Mouse (Mus musculus): ENCODE results near the gene Bcam. TPM values are rescaled to one million over a fixed set of nuclear protein-coding genes. Genes with fewer than 3 reads are reported as not detected.

Bcam gene
- total RNA-seq, 4 experiments from 2014 or later: 16.7 to 24.4 (median 18.0) TPM

DNA sequence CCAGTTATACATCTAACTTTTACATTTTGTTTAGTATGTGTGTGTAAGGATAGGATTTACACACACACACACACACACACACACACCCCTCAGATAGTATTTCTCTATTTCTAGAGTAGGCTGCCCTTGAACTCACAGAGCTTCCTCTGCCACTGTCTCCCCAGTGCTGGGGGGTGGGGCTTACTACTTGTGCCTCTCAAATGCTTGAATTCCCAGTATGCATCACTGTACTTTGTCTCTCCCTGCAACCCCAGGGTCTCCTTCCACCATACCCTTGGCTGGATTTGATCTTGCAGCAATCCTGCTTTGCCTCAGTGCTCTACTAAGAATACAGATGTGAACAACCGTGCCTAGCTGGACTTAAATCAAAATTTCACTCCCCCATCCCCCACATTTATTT, 16.8 kb downstream of the Bcam start:
- DNase-seq (ENCODE audit: low spot score in 2 of 2): no peak

GRCm38 (mm10) chr7:19753587-19753986, 17.2 kb downstream of the Bcam start:
- DNase-seq (ENCODE audit: low spot score in 2 of 2): no peak

- no peak for DNase-seq (ENCODE audit: low spot score in 2 of 2)
Observed at GRCm38 (mm10) chr7:19752652-19753051, 18.2 kb downstream of the Bcam start.

GRCm38 (mm10) chr7:19751070-19751383, 19.8 kb downstream of the Bcam start:
- DNase-seq (ENCODE audit: low spot score in 2 of 2): no peak

GRCm38 (mm10) chr7:19750217-19751069, 20.4 kb downstream of the Bcam start, which contains the start of gene Nectin2:
TSS of gene Nectin2 (minus strand) at chr7:19750483.
- DNase-seq (ENCODE audit: low spot score in 2 of 2): peak; percentile 83 to 85

DNA sequence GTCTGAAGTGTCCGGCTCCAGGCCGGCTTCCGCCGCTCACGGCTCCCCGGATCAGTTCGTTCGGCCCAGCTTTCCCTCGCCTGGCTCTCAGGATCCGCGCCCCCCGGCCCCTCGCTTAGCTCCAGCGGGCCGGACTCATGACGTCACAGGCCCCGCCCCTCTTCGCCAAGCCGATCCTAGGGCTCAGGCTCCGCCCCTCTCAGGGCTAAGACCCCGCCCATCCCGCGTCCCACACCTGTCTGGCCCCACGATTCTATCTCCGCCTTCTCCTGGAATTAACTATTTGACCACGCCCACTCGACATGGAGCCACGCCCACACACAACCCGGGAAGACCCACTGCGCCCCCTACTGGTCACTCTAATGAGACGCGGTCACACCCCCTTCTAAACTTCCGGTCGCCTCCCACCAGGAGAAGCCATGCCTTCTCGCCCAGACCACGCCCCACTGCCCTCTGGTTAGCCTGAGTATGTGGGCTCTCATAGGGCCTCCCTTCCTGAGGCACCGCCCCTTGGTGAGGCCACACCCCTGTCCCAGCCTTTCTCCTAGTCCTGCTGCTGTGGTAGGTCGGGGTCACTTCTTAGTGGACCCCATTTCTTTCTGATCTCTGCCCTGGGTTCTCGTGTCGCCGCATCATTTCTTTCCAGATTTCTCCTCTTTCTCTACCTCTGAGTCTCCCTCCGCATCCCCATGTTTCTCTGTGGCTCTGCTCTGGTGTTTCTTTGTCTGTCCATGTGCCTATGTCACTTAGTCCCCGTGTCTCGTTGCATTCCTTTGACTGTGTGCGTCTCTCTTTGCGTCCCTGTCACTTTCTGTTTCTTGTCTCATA, 21.2 kb downstream of the Bcam start:
- DNase-seq (ENCODE audit: low spot score in 2 of 2): peak; percentile 95 to 96

DNA sequence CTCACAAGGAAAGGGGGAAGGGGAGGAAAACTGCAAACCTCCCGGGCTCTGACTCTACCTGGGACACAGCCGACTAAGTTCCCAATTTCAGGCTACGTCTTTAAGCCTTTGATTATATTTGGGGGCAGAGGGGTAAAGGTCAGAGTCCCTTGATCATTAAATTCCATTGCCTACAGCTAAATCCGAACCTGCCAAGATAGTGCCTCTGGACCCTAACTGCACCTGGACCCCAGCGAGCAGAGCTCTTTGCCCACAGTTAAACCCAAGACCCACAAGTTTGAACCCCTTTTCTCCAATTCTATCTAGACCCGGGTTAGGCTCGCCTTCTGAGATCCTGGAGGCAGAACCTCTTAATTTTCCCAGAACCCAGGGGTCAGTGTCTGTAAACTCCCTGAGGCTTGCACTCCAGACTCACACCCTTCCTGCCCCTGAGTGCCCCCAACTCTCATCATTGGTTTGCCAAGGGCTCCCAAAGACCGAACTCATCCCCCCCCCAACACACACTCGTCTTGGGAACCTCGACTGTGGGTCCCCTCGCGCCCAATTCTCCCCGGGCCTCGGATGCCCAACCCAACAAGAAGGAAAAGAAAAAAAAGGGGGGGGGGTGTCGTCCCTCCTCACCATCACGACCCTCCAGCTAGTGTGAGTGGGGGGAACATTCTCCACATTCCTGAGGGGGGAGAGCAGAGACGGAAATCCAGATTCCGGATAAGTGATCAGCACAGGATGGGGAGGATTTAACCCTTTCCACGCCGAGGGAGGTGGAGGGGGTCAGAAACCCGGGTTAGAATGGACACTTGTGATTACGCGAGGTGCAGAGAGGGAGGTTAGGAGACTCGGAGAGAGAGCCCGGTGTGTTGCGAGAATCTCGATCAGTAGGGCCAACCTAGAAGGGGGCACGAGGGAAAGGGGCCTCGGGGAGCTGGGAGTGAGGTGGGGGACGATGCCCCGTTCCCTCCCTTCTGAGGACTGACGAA, 22.3 kb downstream of the Bcam start:
- no peak for DNase-seq (ENCODE audit: low spot score in 2 of 2)

DNA sequence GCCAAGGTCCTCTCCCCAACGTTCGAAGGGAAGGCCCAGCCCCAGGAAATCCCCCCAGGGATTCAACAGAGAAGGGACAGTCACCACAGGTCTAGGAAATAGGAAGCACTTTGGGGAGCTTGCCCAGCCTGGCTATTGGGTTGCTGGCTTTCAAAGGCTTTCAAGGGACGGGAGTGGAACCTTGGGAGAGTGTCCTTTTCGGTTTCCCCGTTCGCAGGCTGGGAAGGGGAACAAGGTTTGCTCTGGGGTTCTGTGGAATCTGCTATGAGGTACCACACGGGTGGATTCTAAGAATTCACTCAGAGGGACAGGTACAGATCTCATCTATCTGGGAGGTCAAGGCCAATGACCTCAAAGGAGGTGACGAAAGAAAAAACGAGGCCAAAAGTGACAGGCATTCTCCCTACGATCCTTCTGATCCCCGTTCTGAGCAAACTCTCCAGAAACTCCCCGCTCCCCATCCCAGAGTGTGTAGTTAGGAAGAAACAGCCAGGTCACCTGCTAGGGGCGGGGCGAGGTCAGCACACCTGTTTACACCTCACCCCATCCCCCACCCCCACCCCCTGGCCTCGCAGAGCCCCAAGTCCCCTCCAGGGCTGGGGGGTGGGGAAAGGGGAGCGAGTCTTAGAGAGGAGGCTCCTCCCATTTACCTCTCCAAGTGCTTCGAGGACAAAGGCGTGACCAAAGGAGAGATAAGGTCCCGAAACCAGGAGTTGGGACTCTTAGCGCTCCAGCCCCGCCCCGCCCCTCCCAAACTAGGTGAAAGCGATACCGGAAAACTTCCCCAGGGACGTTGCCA, 23.2 kb downstream of the Bcam start:
- no peak for DNase-seq (ENCODE audit: low spot score in 2 of 2)

DNA sequence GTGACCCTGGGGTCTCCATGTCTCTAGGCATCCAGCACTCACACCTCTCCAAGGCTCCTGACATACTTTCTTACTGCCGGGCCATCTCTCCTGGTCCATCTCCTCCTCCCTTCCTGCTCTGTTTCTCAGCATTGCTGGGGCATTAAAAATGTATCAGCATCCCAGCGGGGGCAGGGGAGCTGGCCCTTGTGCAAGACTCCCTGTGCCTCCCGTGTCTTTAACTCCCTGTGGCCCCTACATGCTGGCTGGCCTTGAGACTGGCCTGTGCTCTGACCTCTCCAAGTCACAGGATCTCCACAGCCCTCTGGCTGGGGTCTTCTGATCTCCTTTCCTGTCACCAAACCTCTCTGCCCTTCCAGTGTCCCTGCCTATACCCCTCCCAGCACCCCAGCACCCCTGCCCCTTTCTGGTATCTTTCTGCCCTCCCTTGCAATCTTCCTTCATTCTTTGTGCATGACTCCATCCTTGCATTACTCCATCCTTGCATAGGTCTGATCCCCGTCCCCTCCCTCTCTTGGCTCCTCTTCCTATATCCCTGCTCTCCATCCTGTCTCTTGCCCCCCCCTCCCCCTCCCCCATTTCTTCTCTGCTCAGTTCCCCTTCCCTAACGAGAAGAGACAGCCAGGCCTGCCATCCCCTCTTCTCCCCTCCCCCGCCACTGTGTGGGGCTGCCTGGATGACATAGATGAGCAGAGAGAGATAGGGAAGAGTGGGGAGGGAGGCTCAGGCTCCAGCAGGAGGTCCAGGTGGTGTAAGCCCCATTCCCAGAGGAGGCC, 24.2 kb downstream of the Bcam start:
- no peak for DNase-seq (ENCODE audit: low spot score in 2 of 2)

- no peak for DNase-seq (ENCODE audit: low spot score in 2 of 2)
Observed at GRCm38 (mm10) chr7:19745971-19746370, 24.8 kb downstream of the Bcam start.

DNA sequence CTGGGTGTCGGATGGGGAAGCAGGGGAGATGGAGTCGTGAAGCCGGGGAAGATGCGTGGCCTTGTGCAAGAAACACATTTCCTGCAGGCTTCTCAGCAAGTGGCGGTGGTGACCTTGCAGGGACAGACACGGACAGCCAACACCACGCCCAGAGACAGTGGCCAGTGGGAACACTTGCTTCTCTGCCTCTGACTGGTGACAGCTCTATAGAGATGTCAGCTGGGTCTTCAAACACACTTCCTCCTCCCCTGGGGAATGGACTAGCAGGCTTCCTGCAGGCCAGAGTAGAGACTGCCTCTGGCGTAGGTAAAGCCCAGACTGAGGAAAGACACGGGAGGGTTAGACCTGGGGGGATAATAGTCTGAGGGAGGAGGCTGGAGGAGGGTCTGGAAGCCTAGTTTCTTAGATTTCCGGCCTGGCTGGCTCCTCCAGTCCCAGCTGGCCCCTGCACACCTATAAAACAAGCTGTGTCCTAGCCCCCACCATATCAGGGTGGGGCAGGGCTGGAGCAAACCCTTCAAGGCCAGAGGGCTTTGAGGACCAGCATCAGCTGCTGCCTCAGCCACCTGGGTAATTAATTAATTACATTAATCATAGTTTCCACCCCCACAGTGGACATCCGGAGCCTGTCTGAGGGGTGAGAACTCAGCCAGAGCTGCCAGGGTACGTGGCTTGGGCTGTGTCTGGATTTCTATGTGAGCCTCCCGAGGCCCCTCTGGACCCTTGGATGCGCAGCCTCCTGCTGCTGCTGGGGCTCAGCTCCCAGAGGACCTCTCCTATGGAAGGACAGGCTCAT, 26.0 kb downstream of the Bcam start:
- DNase-seq (ENCODE audit: low spot score in 2 of 2): no peak

DNA sequence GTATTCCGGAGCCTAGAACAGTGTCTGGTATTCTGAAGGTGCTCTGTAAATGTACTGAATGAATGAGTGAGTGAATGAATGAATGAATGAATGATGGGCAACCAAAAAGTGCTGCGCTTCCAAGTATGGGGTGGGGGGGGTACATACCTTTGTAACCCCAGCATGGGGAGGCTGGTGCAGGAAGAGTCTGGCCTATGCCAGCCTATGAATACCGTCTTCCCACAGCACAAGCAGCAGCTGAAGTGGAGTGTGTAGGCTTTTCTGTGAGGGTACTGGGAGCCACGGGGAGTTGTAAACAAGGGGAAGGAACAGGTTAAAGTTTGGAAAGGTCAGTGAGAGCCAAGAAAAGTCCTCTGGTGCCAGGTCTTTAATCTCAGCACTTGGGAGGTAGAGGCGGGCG, 27.0 kb downstream of the Bcam start:
- DNase-seq (ENCODE audit: low spot score in 2 of 2): no peak

GRCm38 (mm10) chr7:19742468-19742867, 28.3 kb downstream of the Bcam start:
- DNase-seq (ENCODE audit: low spot score in 2 of 2): no peak

DNA sequence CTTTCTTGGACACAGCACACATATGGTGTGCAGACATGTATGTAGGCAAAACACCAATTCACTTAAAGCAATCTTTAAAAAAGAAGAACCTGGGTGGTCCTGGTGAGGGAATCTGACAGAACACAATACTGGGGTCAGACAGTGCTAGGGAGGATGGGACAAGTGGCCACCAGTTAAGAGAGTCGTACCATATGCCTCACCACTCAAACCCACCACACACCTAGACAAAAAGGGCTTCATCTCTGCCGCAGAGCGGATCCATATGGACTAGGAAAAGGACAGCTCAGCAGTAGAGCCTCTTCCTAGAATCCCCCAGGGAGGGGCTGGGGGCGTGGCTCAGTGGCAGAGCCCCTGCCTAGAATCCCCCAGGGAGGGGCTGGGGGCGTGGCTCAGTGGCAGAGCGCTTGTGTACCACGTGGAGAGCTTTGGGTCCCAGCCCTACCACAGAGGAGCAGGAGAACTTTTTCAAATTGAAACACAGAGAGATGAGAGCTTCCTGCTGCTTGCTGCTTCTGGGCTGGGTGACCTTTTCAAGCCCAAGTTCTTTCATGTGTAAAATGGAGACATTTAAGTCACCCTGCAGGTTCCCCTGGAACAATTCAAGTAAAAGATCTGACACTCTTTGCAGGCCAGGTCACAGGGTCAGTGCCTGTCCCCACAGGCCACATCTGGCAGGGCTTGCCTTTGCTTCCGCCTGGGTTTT, 29.3 kb downstream of the Bcam start:
- DNase-seq (ENCODE audit: low spot score in 2 of 2): no peak

DNA sequence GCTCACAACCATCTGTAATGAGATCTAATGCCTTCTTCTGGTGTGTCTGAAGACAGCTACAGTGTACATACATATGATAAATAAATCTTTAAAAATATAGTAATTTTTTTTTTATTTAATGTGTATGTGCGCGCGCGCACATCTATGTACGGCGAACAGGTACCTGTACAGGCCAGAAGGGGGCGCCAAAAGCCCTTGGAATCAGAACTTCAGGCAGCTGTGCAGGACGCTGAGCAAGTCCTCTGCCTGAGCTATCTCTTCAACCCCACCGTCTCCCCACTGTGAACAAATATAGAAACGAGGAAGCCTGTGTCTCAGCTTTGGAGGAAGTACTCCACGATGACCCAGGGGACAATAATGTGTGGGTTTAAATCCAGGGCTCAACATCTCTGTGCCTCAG, 30.5 kb downstream of the Bcam start:
- no peak for DNase-seq (ENCODE audit: low spot score in 2 of 2)

- no peak for DNase-seq (ENCODE audit: low spot score in 2 of 2)
Observed at GRCm38 (mm10) chr7:19738771-19739170, 32.0 kb downstream of the Bcam start.

DNA sequence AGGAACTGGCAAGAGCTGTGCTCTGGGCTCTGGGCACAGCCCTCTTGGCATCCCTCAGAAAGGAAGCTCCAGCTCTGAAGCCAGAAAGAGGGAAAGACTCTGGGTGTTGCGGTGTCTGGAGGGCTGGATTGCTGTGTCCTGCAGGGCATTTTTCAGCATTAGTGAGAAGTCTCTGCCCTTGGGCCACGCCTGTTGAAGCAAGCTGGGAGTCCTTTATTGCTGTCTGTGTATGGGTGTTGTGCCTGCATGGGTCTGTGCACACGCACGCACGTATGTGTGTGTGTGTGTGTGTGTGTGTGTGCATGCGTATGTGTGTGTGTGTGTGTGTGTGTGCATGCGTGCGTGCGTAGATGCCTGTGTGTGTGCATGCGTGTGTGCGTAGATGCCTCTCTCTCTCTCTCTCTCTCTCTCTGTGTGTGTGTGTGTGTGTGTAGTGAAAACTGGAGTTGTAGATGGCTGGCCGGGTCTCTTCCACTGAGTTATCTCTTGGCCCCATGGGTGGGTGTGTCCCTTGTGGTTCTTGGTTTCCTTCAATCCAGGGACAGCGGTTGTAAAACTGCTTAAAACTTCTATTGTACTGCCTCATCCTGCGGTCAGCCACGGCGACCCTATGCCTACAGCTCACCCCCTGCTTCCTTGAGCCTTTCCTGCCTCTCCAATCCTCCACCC, 34.3 kb downstream of the Bcam start:
- DNase-seq (ENCODE audit: low spot score in 2 of 2): no peak

GRCm38 (mm10) chr7:19734178-19734666, 36.6 kb downstream of the Bcam start:
- DNase-seq (ENCODE audit: low spot score in 2 of 2): no peak

Measured in gastrocnemius, adult 8-10 months (tissue).